Mouse (Mus musculus) frontal cortex, adult 2 months (tissue): ENCODE results near the gene Fam189a2. TPM values are rescaled to one million over a fixed set of nuclear protein-coding genes. Genes with fewer than 3 reads are reported as not detected.
A peak's percentile ranks its signal among the peaks of the same experiment; 100 is the strongest.

ENCODE experiments used
- DNase-seq, 2 experiments: peaks; one replicate each; pipeline ENCODE4 v3.0.0; 2022; ENCODE audit warnings: low spot score in 1 of 2; ENCODE audit errors: extremely low spot score in 1 of 2
- polyA plus RNA-seq: library from polyadenylated mRNA; depleted of rRNA; stranded (reverse); fragments of >200 nt; gene quantifications from 2 replicates; pipeline ENCODE4 v1.2.3, GENCODE M21; 2012; rRNA removed

Gene Fam189a2
- 17.3 and 17.5 TPM in 2 replicates for polyA plus RNA-seq

DNA sequence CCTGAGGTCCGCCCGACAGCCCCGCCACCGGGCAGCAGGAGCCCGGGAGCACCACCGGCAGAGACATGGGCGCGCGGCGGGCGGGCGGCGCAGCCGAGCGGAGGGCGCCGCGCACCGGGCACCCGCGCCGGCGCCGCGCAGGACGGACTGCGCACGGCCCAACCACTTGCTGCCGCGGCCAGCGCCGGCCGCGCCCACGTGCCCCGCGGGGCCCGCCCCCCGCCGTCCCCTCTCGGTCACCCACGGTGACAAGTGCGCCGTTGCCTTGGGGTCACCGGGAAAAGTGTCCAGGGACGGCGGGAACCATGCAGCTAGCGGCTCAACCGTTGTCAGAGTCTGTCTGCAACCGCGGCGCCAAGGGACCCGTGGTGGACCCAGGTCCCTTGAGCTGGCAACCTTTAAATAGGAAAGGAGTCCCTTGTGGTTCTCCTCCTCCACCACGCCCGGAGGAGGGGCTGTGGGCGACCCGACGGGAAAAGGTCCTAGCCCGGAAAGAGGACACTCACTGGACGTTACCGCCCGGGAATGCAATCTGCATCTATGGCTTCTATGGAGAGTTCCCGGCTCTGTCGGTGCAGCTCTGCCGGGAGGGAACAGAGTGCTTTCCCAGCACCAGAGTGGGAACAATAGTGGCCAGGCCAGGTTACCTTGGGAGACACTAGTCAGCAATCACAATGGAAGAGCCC, at the start of gene Fam189a2:
Fam189a2 (minus strand) TSS at position 149 of the 686 bp plus-strand sequence.
- no peak for DNase-seq

DNA sequence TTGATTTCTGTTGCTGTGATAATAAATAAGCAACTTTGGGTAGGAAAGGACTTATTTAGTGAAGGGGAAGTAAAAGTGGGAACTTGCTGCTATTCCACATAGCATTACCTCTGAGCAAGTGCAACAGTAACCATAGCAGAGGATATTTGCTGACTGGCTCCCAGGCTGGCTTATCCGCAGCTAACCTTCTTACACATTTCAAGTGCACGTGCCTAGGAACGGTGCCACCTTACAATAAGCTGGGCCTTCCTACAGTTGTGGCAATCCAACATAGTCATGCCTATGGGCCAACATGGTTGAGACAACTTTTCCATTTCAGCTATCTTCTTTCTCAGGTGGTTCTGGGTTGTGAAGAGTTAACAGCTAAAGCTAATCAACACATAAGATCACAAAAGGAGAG, 46.8 kb upstream of the Fam189a2 start:
- no peak for DNase-seq

DNA sequence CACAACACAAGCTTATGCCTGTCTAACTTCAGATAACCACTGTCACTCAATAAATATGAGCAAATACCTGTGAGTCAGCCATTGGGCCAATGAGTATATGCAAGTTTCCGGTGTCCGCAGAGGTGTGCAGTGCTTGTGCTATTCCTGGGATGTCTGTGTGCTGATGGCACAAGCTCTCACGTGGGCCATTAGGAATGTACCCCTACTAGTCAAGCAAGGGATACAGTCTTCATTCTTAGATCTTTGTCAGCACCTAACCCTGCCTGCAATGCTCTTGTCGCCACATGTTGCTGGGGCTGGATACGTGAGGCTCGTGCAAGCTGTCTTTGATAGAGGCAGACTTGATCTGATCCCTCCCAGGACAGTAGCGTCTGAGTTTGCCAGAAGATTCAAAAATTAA, 45.7 kb upstream of the Fam189a2 start:
- no peak for DNase-seq

DNA sequence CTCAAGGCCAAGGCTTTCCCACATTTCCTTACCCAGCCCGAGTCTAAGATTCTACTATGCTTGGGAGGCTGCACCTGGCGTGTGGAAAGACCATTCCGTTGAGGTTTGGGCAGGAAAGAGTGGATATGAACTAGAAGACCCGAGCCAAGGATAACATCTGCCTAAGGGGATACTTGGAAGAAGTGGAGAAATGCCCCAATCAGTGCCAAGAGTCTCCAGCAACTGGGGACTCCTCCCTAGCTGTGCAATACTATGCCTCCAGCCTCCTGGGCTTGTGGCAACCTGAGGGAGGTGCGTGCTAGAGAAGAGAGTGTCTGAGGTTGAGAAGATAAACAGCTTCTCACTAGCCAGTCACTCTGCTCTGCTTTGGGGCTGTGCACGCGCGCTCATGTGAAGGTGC, 45.1 kb upstream of the Fam189a2 start:
- DNase-seq, result no peak

DNA sequence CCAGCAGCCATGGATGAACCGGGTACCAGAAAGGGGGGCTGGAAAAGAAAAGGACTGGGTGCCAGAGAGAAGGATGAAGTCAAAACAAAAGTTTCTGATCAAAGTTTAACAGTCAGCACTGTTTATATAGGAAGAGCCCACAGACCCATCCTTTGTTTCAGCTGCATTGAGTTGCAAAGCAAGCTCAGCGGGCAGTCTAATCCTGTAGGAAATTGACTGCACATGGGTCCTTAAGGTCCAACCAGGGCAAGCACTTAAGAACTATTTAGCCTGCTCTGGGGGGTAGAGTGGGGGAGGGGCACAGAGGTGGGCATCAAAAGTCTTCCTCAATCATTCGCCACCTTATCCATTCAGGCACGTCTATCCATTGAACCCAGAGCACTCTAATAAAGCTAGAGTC, 42.3 kb upstream of the Fam189a2 start:
- DNase-seq, result no peak

DNA sequence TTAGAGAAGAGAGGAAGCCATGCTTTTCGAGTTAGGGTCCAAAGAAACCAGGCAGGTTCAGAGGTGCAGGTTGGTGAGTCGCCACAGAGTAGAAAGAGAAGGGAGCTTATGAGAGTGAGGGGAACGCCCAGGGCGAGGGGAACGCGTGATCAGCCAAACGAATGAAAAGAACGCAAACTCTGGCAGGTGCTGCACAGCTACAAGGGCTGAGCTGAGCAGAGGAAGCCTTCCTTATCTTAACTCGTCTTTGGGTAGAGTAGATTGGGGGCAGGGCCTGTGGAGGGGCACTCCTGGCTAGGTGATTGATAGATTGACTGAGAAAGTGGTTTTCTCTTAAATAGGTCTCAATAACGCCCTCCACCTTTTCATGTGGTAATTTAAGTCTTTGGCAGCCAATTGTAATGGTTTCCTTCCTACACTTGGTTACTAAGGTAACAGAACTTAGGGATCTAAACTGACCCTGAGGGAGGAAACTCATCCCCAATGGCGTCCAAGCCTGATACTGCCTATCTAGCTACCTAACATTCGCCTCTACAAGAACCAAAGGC, 33.6 kb upstream of the Fam189a2 start:
- DNase-seq, result no peak

DNA sequence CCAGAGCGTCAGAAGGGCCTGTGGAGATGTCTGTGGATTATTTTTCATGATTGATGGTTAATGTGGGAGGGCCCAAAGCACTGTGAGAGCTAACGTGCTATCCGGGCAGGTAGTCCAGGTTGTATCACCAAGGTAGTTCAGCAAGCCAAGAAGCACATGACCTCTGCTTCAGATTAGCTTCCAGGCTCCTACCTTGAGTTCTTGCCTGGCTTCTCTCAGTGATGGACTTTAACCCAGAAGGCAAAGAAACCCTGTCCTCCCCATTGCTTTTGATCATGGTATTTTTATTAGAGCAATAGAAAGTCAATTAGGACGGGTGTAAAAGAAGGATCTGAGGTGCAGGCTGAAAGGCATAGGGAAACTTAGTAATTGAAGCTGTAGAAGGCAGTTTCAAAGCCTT, 32.8 kb upstream of the Fam189a2 start:
- no peak for DNase-seq

DNA sequence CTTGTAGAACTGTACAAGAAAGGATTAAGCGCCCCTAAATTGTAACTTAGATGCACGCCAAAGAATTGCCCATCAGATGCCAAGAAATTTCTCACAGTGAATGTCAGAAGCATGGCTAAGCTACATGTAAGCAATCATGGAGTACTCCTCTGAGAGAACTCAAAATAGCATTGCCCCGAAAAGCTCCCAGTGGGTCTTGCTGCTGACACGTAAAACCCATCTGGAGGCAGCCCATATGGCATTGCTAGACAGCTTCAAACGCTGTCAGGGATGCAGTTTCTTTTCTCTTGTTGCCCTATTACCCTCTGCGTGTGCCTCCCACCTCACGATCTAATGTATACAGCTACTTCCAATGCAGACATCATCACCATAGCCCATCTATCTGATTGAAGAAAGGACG, 28.0 kb upstream of the Fam189a2 start:
- no peak for DNase-seq

DNA sequence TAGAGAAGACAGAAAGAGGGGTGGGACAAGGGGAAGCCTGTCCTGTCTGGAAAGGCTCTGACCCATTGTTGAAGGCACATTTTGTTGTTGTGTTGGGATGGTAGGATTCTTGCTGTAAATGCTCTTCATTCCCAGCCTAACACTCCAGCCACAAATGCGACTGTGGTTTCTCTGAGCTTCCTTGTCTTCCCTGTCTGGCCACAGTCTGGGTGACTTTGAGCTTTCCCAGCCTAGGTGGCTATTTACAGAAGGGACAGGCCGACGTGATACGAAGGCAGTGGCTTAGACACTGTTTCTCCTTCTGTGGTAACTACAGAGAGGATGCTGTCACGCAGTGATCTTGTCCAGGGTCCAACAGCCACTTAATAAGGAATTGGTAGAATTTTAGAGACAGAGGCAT, 27.2 kb upstream of the Fam189a2 start:
- no peak for DNase-seq

DNA sequence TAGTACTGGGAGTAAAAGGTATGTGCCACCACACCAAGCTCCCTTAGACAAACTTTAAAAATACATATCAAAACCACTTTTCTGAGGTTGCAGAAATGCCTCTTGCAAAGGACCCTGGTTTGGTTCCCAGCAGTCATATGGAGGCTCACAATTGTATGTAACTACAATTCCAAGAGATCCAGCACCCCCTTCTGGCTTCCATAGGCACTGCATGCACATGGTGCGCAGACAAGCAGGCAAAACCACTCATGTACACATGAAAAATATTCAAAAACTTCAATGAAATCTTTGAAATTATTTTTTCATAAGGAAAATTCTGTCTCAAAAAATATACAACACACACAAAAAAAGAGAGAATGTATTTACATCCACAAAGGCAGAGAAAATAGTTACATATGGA, 26.1 kb upstream of the Fam189a2 start:
- no peak for DNase-seq

DNA sequence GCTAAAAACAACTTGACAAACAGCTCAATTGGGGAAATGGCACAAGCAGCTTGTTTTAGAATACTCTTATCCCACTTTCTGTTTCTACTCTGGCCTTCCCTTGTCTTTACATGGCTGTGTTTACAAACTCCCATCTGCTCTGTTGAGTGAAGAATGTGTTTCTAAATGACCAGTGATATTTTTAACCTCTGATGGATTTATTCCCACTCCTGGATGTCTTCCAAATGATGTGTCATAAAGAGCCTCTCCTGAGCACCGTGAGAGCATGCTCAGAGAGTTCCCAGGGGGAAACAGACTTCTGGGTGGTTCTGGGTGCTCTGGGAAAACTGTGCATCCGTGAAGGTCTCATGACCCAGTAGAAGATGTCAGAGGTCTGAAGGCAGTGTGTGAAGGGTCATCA, 24.1 kb upstream of the Fam189a2 start:
- DNase-seq, result peak; percentile 13 to 60

DNA sequence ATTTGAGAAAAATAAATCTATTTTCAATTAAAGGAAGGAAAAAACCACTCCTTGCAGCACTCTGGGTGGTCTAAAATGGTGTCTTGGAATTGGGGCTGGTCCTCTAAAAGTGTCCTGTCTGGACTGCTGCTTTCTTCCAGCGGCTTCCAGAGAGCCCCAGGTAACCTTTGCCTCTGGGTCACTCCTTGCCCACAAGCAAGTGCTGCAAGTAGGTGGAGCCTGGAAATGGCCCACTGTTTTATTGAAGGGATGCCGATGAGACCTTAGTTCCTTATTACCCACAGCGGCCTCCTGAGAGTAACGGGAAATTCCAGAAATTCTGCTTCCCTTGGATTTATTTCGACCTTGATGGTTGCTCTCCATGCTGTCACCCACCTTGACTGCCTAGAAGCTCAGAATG, 23.4 kb upstream of the Fam189a2 start:
- no peak for DNase-seq

DNA sequence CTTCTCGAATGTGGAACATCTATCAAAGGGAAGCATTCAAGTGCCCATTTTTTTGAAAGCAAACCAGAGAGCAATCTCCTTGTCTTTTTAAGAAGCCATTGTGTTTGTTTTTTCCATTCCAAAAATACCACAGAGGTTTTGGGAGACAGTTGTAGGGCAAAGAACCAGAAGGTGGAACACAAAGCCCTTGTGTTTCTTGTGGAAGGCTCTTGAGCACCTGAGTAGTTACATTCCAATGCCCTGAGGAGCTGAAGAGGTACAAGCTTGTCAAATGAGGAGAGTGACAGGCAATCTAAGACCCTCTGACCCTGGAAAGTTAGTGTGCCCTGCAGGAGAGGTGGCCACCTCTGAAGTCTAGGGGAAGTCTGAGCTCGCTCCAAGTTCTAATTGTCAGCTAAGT, 19.7 kb upstream of the Fam189a2 start:
- DNase-seq, result no peak

DNA sequence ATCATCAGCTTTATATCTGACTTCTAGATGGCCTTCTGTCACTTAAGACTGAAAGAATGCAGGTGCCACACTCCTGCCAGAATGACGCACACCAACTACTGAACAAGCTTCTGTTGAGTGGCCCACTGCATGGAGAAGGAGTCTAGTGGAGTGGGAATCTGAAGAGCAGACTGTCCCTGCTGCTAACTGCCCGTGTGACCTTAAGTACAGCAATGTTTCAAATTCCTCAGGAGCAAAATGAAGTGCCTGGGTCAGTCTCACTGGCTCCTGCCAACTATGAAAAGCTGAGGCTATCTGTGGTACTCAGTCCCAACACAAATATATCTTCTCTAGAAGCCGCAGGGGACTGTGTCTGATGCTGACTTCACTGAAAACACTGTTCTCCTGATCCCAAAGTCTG, 18.5 kb upstream of the Fam189a2 start:
- no peak for DNase-seq

DNA sequence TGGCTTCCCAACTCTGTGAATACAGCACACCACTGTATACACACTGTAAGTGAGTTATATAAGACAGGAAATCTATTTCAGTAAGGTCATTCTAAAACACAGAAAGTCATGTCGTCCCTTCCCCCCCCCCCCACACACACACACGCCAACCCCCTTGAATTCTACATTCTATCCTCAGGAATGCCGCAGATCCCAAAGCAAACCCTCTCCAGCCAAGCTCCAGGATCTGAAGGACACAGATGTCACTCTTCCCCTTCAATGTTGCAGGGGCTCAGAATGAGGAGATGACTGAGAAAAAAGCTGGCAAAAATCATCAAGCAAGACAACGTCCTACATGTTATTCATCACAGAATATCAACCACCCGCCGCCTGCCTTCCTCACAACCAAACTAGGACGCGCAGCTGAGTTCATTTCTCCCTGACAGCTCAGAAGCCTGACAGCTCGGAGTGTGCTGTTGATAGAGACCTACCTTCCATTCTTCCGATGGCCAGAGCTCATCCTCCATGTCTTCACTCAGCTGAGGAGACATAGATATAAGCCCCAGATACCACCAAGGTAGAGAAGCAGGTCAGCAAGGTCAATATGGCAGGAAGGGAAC, 15.7 kb upstream of the Fam189a2 start:
- no peak for DNase-seq

DNA sequence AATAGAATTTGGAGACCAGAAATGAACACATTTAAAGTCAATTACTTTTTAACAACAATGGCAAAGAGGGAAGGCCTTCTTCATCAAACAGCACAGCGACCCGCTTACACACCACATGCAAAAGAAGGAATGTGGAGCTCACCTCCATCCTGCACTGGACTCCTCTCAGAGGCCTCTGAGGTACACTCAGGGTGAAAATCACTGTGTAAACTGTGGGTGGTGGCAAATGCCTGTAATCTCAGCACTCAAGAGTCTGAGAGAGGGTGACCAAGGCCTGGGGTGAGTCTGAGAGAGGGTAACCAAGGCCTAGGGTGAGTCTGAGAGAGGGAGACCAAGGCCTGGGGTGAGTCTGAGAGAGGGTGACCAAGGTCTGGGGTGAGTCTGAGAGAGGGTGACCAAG, 11.6 kb upstream of the Fam189a2 start:
- DNase-seq, result no peak

DNA sequence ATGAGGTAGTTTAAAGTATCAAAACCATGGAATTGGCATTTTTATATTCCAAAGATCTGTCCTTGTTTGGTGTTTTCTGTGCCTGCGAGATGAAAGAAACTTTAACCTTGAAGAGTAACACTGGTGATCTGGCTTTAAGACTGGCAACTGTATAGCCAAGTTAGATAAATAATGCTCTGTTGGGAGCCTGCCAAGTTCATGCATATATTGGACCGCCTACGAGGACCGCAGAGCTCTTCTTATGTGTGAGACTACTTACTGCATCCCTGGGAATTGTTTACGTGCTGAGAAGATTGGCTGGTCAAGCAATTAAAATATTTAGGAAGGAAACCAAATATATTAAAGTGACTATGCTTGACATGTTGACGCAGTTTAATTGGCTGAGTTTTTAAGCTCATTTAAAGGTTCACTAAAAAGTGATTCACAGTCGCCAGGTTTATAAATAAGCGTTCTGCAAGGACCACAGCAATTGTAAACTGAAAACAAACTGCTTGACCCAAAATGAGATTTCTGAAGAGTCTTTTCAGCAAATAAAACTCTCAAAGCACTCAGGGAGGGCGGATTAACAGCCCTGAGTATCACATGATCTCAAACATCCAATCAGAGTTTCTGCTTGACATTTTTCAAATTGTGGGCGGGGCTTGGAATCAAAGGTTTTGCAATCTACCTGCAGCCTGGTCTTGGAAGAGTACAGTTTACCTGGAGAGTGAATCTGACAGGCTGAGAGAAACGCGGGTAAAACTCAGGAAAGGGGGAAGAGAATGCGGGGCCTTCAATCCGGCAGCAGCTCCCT, 8.4 kb upstream of the Fam189a2 start:
- DNase-seq, result no peak

DNA sequence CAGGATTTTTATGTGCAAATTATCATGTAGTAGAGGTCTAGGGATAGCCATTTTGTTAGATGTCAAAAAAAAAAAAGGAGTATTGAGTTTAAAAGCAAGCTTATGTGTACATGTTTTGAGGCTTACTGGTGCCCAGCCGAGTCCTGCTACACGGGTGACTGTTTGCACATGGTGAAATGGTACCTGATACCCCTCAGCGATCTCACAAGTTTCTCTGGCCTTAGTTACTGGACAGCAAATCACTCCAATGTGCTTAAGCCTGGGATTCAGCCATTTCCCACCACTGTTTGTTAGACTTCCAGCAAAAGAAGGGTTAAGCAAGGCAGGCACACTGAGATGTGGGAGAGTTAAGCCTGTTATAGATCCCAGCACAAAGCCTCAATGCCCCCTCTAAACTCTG, 3.5 kb upstream of the Fam189a2 start:
- no peak for DNase-seq

DNA sequence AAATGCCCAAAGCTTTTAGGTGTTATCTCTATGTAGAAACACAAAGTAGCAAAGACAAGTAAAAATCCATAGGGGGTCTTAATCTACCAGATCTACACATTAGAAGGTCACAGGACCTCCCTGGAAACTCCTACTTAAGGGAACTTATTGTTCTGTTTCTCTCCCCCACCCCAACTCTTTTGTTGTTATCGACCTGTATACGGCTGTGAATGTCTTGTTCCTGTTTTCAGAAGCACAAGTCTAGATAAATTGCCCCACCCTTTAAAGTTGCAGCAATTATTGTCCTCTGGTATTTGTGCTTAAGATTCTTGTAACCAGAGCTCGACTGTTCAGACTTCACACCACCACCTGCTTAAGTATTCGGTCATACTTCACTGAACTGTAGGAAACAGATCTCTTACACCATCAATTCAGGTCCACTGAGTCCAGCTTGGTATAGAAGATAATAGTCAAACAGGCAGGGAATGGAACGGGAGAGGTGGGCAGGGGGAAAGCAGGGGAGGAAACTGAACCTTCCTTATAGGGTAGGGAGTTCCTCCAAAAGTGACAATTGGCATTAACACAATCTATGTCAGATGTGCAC, 1.9 kb upstream of the Fam189a2 start:
- DNase-seq, result no peak

DNA sequence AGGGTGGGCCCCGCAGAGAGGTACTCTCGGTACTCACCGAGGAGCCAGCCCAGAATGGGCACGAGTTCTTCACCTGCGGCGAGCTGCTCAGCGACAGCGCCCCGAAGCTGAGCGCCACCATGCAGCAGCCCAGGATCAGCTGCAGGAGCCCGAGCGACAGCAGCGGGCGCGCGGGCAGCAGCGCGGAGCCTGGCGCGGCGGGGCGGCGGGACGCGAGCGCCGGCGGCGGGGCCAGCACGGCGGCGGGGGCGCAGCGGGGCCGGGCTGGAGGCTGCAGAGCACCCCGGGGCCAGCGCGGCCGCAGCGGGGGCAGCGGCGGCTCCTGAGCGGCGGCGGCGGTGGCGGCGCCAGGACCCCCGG, 328 bp downstream of the Fam189a2 start:
- DNase-seq, result peak in 1 of 2 experiments; percentile 43
